Mouse (Mus musculus): ENCODE measurements around the gene Gm16867. TPM values are rescaled to one million over a fixed set of nuclear protein-coding genes. Genes with fewer than 3 reads are reported as not detected.
"Not testable (repeated sequence)": the region's sequence is repeated elsewhere in the genome, so short reads cannot be mapped to it uniquely, and the experiment has no call there.

Gene Gm16867
- polyA plus RNA-seq, 1 experiment from 2014 or later = not detected

DNA sequence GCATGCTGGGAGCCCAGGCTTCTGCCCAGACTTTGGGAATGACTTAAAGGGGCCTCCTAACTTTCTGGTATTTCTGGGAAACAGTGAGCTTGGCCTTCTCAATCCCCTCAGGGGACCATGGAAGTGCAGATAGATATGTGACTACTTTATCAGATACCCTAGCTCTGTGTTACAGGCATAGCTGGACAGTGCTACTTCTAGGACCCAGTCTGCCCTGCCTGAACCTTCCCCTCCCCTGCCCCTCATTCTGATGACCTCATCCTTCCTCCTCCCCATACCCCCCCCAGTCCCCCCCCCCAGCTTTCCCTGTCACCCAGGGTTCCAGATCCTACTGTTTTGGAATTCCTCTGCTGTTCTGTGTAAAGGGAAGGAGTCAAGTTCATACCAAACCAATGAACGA lies 56.2 kb downstream of the Gm16867 start:
- no CpG with 5 or more reads among the region's 1 CpGs for WGBS (ENCODE audit: insufficient replicate concordance)
- H3K36me3 ChIP-seq (ENCODE audit: control insufficient read depth, insufficient read depth, low read length); H3K9me3 ChIP-seq (replicated peaks; ENCODE audit: control insufficient read depth, low read length); H3K27me3 ChIP-seq (ENCODE audit: control insufficient read depth, insufficient read depth, low read length); H3K4me1 ChIP-seq (ENCODE audit: control insufficient read depth, insufficient read depth, low read length); H3K27ac ChIP-seq (ENCODE audit: low read depth, low read length); ATAC-seq (replicated peaks; ENCODE audit: insufficient number of reproducible peaks, low FRiP score, low TSS enrichment); H3K4me3 ChIP-seq (ENCODE audit: low read depth, low read length); H3K9ac ChIP-seq (ENCODE audit: low read depth, low read length); H3K4me2 ChIP-seq: not testable (repeated sequence)

GRCm38 (mm10) chr14:69443092-69443692 lies 60.0 kb downstream of the Gm16867 start:
- H3K36me3 ChIP-seq (ENCODE audit: control insufficient read depth, insufficient read depth, low read length); H3K9me3 ChIP-seq (replicated peaks; ENCODE audit: control insufficient read depth, low read length); H3K27ac ChIP-seq (ENCODE audit: low read depth, low read length); H3K27me3 ChIP-seq (ENCODE audit: control insufficient read depth, insufficient read depth, low read length); H3K4me3 ChIP-seq (ENCODE audit: low read depth, low read length); H3K4me1 ChIP-seq (ENCODE audit: control insufficient read depth, insufficient read depth, low read length); H3K4me2 ChIP-seq; H3K9ac ChIP-seq (ENCODE audit: low read depth, low read length): not testable (repeated sequence)
- WGBS (ENCODE audit: insufficient replicate concordance) = no CpG with 5 or more reads among the region's 7 CpGs
- peak; percentile 90 for ATAC-seq (replicated peaks; ENCODE audit: insufficient number of reproducible peaks, low FRiP score, low TSS enrichment)

DNA sequence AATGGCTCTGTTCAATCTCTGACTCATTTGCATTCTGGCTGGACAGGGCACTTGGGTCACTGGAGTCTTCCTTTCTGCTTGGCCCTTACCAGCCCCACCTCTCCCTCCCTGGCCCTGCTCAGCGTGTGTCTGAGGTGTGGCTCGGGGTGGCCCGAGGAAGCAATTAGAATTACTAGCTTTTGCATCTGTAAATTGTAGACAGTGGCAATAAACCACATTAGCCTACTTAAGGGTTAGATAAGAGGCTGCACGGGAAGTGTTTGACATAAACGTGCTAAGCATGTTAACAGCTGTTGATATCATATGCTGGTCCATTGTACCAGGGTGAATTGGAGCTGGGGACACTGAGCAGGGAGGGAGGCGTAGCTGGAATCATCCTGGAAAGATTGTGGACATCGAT lies 62.2 kb downstream of the Gm16867 start:
- not testable (repeated sequence) for H3K36me3 ChIP-seq (ENCODE audit: control insufficient read depth, insufficient read depth, low read length); H3K27me3 ChIP-seq (ENCODE audit: control insufficient read depth, insufficient read depth, low read length); H3K4me3 ChIP-seq (ENCODE audit: low read depth, low read length); H3K9me3 ChIP-seq (replicated peaks; ENCODE audit: control insufficient read depth, low read length); H3K4me1 ChIP-seq (ENCODE audit: control insufficient read depth, insufficient read depth, low read length); H3K27ac ChIP-seq (ENCODE audit: low read depth, low read length); ATAC-seq (replicated peaks; ENCODE audit: insufficient number of reproducible peaks, low FRiP score, low TSS enrichment); H3K4me2 ChIP-seq; H3K9ac ChIP-seq (ENCODE audit: low read depth, low read length)
- WGBS (ENCODE audit: insufficient replicate concordance) = no CpG with 5 or more reads among the region's 7 CpGs

GRCm38 (mm10) chr14:69438678-69439214 lies 64.4 kb downstream of the Gm16867 start:
- H3K36me3 ChIP-seq (ENCODE audit: control insufficient read depth, insufficient read depth, low read length); H3K4me3 ChIP-seq (ENCODE audit: low read depth, low read length); H3K27ac ChIP-seq (ENCODE audit: low read depth, low read length); H3K4me1 ChIP-seq (ENCODE audit: control insufficient read depth, insufficient read depth, low read length); H3K27me3 ChIP-seq (ENCODE audit: control insufficient read depth, insufficient read depth, low read length); H3K4me2 ChIP-seq; H3K9ac ChIP-seq (ENCODE audit: low read depth, low read length); ATAC-seq (replicated peaks; ENCODE audit: insufficient number of reproducible peaks, low FRiP score, low TSS enrichment); H3K9me3 ChIP-seq (replicated peaks; ENCODE audit: control insufficient read depth, low read length): not testable (repeated sequence)
- WGBS (ENCODE audit: insufficient replicate concordance) = no CpG with 5 or more reads among the region's 7 CpGs

DNA sequence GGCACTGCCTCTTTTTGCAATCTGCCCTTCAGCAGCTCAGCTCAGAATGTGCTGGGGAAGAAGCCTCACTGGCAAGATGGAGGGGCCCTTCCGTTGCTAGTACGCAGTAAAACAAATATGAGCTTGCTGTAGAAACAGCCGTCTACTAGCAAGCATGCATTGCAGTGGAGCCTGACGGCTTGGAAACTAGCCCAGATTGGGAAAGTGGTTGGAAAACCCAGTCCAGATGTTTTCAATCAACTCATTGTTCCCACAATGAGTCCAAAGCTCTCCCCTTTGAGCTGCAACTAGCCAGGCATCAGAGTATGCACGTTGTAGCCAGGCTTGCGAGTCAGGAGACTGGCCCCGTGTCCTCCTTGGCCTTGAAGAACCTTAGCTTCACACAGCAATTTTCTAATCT lies 82.2 kb downstream of the Gm16867 start:
- H3K9me3 ChIP-seq (replicated peaks; ENCODE audit: control insufficient read depth, low read length); H3K4me1 ChIP-seq (ENCODE audit: control insufficient read depth, insufficient read depth, low read length); H3K36me3 ChIP-seq (ENCODE audit: control insufficient read depth, insufficient read depth, low read length); H3K27me3 ChIP-seq (ENCODE audit: control insufficient read depth, insufficient read depth, low read length); H3K4me2 ChIP-seq; H3K27ac ChIP-seq (ENCODE audit: low read depth, low read length); H3K4me3 ChIP-seq (ENCODE audit: low read depth, low read length); H3K9ac ChIP-seq (ENCODE audit: low read depth, low read length); ATAC-seq (replicated peaks; ENCODE audit: insufficient number of reproducible peaks, low FRiP score, low TSS enrichment): not testable (repeated sequence)
- WGBS (ENCODE audit: insufficient replicate concordance) = no CpG with 5 or more reads among the region's 7 CpGs

GRCm38 (mm10) chr14:69417545-69417944 lies 85.6 kb downstream of the Gm16867 start:
- not testable (repeated sequence) for H3K4me2 ChIP-seq; H3K9me3 ChIP-seq (replicated peaks; ENCODE audit: control insufficient read depth, low read length); H3K9ac ChIP-seq (ENCODE audit: low read depth, low read length); H3K27ac ChIP-seq (ENCODE audit: low read depth, low read length); ATAC-seq (replicated peaks; ENCODE audit: insufficient number of reproducible peaks, low FRiP score, low TSS enrichment); H3K4me1 ChIP-seq (ENCODE audit: control insufficient read depth, insufficient read depth, low read length); H3K4me3 ChIP-seq (ENCODE audit: low read depth, low read length); H3K27me3 ChIP-seq (ENCODE audit: control insufficient read depth, insufficient read depth, low read length); H3K36me3 ChIP-seq (ENCODE audit: control insufficient read depth, insufficient read depth, low read length)
- no CpG with 5 or more reads among the region's 7 CpGs for WGBS (ENCODE audit: insufficient replicate concordance)

Other genes starting within 250 kb of the Gm16867 start
- 0.11 TPM in 1 of 2 replicates, not detected in the other for gene Synb, start 209.1 kb downstream of the Gm16867 start, polyA plus RNA-seq (2014; fragmentation: Nextera tagmentation; extraction: Ambion mirVana)
- gene Gm27179, start 9.2 kb upstream of the Gm16867 start, polyA plus RNA-seq (2014; fragmentation: Nextera tagmentation; extraction: Ambion mirVana) = not detected in 2 replicates
- gene Entpd4b, start 52.1 kb upstream of the Gm16867 start, polyA plus RNA-seq (2014; fragmentation: Nextera tagmentation; extraction: Ambion mirVana) = 18.8 and 22.1 TPM in 2 replicates